Mouse (Mus musculus) 3T3-L1 (cell line): ENCODE results near the gene Aip.

Experiments
- DNase-seq: peaks from one replicate; pipeline ENCODE4 v3.0.0-alpha.2; 2015; ENCODE audit warnings: low read depth, low spot score

Aip gene

DNA sequence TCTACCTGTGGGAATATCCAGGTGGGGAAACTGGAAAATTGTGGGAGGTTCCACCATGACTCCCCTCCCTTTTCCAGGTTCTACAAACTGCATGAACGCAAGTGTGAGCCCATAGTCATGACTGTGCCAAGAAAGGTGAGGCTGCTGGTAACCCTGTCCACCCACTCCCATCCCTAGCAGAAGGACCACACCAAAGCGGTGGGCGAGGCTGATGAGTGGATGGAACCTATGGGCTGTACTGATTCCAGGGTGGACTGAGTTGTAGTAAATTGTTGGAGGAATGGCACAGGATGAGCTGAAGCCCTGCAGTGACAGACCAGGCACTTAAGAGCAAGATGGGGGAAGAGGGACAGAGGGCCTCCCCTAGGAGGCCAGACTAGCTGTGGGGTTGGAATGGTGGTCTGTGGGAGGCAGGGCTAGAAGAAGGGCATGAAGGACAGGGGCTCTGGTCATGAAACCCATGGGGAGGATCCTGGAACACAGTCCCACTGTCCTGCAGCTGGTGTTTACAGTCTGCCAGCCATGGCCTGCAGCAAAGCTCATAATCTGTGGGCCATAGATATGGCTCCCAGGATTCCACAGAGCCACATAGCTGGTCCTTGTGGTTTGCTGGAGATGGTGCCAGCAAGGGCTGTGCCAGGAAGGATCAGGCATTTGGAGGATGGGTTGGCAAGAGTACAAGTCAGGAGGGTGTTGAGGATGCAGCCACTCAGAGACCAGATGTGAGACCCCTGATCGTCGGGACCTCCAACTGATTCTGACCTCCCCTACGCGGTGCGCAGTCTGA lies 27.0 kb upstream of the Aip start:
- no peak for DNase-seq

DNA sequence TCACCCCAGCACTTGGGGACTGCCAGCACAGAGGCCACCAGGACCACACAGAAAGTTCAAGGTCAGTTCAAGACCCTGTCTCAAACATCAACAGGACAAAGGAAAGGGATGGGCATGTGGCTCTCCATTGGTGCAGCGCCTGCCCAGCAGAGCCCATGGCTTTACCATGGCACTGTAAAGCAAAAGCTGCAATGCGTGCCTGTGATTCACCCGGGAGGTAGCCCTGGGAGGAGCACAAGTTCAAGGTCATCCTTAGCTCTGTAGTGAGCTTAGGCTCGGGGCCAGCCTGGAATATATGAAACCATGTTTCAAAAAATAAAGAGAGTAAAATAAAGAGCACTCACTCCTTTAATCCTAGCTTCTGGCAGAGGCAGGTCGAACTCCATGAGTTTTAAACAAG lies 26.2 kb upstream of the Aip start:
- no peak for DNase-seq

DNA sequence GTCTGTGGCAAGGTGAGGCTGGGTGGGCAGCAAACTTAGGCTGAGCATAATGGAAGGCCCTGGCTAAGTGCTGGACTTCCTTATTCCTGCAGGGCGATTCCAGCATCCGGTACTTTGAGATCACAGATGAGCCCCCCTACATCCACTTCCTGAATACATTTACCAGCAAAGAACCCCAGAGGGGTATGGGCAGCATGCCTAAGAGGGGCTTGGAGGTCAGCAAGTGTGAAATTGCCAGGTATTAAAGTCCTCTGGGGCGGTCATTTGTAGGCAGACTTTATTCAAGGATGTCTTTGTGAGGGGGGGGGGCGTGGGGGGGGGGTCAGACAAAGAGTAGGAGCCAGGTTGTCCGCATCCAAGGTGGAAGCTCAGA lies 25.8 kb upstream of the Aip start:
- no peak for DNase-seq

DNA sequence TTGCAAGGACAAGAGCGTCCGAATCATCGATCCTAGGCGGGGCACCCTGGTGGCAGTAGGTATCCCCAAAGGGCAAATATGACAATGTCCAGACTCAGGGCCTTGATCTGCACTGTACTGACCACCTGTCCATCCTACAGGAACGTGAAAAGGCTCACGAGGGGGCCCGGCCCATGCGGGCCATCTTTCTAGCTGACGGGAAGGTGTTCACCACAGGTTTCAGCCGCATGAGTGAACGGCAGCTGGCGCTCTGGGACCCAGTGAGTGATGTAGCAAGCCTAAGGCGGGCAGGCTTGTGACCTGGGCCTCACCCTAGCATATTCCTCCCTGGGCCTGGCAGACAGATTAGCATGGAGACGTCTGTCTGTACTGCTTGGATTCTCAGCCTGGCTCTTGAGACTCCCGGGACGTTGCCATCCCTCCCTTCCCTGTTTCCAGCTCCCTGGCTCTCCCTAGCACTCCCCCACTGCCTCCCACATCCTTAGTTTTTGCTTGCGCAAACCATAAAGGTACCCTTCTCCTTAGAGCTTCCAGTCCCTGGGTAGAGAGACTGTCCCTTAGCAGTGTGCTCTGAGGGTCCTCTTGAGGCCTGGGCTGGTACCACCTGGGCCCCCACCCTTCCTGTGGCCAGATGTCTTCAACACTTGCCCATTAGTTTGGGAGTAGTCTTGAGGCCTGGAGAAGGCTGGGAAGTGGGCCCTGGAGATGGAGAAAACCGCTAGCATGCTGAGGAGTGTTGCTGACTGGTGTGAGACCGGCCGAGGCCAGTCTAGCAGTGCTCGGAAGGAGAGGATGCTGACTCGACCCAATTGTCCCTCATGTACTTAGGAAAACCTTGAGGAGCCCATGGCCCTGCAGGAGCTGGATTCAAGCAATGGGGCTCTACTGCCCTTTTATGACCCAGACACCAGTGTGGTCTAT lies 25.2 kb upstream of the Aip start:
- no peak for DNase-seq

DNA sequence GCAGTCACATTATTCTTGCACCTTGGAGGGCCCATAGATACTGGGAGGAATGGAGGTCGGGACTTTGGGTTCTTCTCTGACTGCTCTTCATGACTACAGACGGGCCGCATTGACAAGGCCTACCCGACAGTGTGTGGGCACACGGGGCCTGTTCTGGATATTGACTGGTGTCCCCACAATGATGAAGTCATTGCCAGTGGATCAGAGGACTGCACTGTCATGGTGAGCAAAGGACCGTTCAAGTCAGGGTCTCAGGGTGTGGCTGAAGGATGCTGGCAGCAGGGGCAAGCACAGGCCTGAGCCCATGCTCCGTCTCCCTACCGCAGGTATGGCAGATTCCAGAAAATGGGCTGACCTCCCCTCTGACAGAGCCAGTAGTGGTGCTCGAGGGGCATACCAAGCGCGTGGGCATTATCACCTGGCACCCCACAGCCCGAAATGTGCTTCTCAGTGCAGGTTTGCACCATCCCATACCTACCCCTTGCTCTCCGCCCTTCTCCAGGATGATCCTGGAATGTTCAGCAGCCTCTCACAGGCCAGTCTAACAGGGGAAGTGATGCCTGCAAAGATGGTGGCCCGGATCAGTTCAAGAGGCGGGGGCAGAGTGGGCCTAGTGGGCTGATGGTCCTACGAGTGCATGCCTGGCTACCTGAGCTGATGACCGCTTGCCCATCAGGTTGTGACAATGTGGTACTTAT lies 24.3 kb upstream of the Aip start:
- DNase-seq = no peak

DNA sequence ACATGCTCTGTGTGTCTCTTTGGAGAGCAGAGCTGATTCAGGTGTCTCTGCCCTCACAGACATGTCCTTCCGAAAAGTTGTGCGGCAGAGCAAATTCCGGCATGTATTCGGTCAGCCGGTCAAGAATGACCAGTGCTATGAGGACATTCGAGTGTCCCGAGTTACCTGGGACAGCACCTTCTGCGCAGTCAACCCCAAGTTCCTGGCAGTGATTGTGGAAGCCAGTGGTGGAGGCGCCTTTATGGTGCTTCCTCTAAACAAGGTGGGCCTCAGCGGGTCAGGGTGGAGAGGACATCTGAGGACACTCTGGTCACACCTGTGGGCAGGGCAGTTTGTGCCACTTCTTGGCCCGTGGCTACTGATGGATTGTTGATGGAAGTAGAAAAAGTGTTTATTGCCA lies 23.6 kb upstream of the Aip start:
- no peak for DNase-seq

DNA sequence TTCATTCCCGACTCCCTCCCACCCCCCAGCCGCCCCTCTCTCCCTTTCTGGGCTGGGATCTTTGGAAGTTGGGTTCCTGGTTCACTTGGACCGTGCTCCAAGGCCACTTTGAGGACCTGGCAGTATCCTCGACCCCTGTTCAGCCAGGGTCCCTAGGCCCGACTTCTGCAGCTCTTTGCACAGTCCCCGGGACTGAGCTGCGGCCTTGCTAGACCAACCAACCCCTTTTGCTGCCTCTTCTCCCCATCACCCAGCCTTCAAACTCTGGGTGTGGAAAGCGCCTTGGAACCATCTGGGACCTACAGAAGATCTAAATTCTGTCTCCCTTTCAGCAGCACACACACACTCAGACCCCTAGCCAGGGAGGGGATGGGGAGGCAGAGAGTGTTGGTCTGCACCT lies 23.2 kb upstream of the Aip start:
- DNase-seq = no peak

DNA sequence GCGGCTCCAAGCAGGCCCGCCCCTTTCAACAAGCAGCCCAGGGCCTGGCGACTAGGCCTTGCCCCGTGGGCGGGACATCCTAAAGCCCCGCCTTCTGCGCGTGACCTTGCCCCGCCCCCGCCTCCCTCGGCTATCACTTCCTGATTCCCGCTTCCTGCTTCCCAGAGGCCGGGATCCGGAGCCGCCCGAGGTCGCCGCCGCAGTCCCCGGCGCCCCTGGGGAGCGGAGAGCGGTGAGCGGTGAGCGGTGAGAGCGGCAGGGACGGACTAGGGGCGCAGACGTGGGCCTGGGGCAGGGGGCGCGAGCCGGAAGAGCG lies 22.8 kb upstream of the Aip start, which contains the start of gene Coro1b:
TSS of gene Coro1b (plus strand) at position 129 of the 316 bp plus-strand sequence.
- DNase-seq = peak; percentile 95

DNA sequence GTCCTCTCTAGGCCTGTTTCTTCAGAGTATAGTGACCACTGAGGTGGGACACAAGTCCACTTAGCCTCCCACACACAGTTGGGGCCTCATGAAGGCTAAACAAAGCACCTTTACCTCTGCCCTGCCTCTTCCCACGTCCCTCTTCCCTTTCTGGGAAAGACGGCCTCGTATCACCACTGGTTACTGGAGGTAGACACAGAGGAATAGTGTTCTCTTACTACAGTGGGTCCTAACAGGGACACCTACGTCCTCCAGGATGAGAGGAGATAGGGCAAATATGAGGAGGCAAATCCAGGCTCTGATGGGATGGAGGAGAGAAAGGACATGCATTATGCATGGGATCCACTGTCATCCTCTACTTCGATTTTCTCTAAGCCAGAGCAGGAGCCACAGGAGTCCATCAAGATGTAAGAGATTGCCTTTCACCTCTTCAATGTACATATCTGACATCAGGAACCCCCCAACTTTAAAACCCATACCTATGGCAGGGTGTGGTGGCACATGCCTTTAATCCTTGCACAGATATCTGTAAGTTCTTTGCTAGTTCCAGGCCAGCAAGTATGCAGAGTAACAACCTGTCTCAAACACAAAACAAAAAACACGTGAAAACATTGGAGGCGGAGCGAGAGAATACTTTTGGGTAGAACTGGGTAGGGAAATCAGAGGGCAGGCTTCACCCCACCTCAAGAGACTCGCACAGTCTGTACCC lies 22.3 kb upstream of the Aip start:
- DNase-seq = no peak

DNA sequence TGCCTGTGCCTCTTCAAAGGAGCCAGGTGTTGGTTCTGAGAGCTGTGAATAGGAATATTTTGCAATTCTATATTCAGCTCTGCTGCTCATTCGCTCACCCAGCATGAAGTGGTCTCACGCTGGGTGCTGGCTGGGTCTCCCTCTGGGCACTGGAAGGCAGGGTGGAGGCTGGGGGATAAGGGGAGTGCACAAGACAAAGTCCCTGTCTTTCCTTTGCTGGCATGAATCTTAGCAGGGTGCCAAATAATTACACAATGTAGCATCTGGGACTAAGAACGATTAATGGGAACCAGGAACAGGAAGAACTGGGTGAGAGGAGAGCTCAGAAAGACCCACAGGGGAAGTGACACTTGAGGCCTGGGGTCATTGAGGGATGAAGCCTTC lies 21.4 kb upstream of the Aip start:
- no peak for DNase-seq

DNA sequence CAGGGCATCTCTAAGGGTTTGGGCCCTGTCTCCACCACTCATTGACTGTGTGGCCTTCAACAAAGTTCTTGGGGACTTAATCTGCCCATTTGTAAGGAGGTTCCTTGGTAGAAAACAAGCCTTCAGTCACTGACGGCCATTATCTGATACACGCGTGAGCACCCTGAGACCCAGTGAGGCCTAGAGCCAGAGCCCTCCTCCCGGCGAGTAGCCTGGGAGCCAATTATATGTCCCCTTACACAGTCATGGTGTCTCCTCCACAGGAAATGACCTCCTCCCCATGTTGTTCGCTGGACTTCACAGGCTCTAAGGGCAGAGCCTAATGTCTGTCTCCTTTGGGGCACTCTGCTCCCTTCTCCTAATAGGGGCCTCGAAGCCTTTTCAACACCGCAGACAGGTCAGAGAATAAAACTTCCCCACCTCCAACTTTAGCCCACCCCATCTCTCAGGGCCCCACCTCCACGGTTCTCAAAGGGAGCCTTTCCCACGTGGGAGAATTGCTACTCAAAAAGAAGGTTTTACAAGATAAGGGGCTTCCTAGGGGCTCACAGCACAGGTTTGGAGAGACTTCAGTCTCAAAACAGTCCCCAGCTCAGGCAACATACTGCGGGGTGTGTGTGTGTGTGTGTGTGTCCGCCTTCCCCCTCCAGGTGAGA lies 20.8 kb upstream of the Aip start:
- DNase-seq = no peak

DNA sequence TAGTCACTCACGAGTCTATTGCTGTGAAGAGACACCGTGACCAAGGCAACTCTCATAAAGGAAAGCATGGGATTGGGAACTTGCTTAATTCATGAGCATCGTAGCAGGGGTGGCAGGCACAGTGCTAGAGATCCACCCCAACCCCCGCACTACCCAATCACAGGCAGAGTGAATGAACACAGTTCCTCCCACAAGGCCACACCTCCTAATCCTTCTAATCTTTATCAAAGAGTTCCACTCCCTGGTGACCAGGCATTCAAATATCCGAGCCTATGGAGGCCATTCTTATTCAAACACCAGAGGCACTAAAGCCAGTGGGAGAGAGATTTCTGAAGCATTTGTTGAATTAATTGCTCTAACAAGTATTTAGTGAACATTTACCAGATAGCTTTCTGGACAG lies 20.3 kb upstream of the Aip start:
- DNase-seq = no peak

DNA sequence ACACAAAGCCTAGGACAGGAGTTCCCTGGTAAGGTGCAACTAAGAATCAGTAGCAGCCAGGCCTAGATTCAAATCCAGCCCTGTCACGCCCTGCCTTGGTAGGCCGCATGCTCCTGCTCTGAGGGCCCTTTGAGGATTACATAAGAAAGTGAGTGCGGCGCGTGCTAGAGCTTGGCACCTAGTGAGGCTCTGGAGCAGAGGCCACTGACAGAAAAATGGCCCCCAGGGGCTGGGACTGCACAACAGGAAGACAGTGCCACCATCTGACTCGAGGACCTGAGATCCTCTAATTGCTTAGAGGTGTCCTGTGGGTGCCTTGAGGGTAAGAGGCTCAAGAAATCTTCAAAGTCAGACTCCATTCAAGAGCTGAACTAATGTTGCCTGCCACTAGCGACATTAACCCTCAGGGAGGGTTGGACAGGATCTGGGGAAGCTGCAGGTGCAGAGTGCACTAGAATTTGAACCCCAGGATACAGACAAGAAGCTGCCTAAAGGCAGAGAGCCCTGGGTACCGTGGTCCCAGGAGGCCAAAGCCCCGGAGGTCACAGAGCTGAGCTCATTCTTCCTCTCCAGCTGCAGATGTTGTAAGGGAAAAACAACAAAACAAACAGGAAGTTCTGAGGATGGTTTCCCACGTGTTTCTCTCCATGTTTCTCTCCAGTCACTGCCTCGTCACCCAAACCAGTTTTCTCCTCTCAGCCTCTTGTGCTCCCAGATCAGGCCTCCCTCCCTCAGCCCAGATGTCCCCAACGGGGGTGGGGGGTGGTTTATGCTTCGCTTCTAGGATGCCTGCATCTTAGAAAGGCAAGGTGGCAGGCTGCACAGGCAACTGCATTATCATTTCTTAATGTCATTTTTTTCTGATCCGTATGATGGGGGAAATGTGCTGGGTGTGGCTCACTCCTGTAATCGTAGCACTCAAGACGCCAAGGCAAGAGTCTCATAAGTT lies 19.2 kb upstream of the Aip start:
- no peak for DNase-seq

DNA sequence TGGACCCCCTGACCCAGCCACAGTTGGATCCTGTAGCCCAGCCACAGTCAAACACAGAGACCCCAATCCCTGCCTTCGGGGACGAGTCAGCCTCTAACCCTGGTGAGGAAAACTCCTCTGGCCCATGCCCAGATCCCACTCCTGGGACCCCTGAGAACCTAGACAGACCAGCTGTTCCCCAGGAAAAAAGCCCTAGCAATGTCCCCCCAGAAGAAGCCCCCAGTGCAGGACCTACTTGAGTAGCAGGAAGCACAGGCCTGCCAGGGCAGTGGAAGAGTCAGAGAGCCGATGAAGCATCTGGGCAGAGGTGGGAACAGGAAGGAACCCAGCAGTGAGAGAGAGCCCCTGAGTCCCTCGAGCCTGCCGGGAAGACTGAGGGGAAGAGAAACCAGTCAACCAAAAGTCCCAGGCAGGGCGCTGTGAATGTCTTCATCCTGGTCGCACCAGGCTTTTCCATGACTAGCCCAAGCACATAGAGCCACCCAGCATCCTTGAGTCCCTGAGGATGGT lies 18.2 kb upstream of the Aip start, which contains the start of gene Cabp4:
TSS of gene Cabp4 (minus strand) at position 275 of the 510 bp plus-strand sequence.
- no peak for DNase-seq

DNA sequence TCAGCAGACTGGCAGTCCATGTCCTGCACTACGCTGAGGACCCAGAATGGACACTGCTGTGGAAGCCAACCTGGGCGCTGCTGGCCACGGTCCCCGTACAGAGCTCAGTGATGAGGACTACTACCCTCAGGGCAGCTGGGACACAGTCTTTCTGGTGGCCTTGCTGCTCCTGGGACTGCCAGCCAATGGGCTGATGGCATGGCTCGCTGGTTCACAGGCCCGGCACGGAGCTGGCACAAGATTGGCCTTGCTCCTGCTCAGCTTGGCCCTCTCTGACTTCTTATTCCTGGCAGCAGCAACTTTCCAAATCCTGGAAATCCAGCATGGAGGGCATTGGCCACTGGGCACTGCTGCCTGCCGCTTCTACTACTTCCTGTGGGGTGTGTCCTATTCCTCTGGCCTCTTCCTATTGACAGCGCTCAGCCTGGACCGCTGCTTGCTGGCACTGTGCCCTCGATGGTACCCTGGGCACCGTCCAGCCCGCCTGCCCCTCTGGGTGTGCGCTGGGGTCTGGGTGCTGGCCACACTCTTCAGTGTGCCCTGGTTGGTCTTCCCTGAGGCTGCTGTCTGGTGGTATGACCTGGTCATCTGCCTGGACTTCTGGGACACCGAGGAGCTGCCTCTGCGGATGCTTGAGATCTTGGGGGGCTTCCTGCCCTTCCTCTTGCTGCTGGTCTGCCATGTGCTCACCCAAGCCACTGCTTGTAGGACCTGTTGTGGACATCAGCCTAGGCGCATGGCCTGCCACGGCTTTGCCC lies 16.9 kb upstream of the Aip start:
- DNase-seq = no peak

DNA sequence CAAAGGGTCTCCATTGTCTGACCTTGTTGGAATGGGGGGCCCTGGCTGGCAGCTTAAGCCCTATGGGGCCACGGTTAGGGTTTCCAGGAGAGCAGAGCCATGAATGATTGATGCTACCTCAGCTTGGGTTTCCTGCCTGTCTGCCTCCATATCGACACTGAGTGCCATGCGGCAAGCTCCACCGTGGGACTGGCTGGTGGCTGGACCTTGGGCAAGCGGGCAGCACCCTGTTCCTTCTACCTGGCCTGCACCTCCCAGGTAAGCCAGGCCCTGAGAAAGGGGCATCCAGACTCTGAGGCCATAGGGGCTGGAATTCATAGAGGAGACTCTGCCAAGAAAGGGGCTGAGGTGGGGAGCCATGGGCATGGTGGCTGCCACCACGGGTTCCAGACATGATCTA lies 14.5 kb upstream of the Aip start:
- no peak for DNase-seq

DNA sequence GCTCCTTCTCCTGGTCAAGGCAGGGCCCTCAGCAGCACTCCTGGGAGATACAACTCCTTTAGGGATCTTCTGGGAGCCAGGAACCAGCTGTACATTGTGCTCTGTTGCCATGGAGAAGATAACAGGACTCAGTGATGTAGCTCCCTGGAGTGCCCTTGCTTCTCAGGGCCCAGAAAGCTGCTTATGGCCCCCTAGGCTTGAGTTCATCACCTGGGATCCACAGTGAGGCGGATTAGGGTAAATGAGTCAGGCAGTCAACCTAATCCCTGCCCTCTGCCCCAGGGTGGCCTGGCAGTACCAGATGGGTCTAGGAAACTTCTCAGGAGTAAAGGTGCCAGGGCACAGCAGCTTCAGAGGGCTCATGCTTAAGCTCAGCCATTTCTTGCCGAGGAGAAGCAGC lies 13.8 kb upstream of the Aip start, which contains the start of gene Gpr152:
TSS of gene Gpr152 (plus strand) at position 342 of the 400 bp plus-strand sequence.
- no peak for DNase-seq

DNA sequence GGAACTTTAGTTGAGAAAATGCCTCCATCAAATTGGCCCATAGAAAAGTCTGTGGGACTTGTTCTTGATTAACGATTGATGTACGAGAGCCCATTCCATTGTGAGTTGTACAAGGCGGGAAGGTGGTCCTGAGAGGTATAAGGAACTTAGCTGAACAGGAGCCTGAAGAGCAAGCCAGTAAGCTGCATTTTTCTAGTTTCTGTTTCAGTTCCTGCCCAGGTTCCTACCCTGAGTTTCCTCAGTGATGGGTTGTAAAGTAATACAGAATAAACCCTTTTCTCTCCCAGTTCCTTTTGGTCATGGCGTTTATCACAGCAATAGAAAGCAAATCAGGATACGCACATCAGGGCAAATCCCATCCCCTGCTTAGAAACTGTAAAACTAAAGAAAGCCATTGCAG lies 12.3 kb upstream of the Aip start:
- no peak for DNase-seq

DNA sequence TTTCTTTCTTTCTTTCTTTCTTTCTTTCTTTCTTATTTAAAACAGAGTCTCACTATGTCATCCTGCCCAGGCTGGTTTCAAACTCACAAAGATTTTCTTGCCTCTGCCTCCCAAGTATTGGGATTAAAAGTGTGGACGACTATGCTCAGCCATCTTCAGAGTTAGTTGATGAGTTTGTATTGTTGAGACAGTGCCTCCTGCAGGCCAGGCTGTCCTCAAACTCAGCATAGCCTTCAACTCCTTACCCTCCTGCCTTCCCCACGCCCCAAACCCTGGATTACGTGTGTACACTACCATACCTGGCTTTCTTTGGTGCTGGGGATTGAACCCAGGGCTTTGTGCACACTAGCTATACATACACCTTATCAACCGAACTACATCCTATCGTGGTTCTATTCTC lies 10.8 kb upstream of the Aip start:
- DNase-seq = peak; percentile 48
